Mouse (Mus musculus): ENCODE results near the gene Blm. TPM values are rescaled to one million over a fixed set of nuclear protein-coding genes. Genes with fewer than 3 reads are reported as not detected.
A peak's percentile ranks its signal among the peaks of the same experiment; 100 is the strongest.

Blm gene
- polyA plus RNA-seq, 1 experiment from 2014 or later = 6.8 TPM

DNA sequence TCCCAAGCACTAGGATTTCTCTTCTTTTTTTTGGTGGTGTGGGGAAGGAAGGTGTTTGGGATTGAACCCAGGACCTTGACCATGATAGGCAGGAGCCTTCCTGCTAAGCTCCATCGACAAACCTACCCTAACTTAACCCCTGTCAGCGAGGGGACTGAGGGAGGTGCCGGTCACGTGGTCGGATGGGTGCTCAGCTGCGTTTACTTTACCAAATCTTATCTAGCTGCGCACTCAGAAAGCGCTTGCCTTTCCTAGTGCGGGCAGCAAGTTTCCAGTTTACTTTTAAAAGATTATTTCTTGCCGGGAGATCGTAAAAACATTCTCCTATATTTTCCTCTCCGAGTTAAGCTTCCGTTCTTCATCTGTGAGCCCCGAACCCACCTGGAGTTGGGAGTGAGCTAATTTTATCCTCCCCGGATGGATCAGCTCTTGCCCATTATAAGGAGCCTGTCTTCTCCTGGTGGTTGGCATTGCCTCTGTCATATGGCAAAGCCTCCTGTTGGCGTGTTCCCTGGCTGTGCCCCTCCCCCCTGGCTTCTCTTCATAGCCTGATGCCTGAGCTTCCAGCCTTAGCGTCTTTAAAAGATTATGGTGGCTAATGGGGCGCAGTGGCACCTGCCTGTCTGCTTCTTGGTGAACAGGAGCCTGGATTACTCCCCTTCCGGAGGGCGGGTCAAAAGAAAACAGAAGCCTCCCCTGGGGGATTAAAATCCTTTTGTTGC lies 112.0 kb downstream of the Blm start:
- Histone ChIP-seq H3K4me2 (ENCODE audit: low read length) (peak overlapping the region; percentile 28), H3K4me3 (ENCODE audit: low read depth, low read length) (no peak overlapping the region), H3K27me3 (ENCODE audit: control insufficient read depth, insufficient read depth, low read depth, low read length) (no peaks in the 10 kb centered on the region), H3K36me3 (ENCODE audit: control insufficient read depth, insufficient read depth, low read length) (no peaks in the 10 kb centered on the region), H3K9ac (ENCODE audit: low read depth, low read length) (no peak overlapping the region), H3K4me1 (ENCODE audit: control insufficient read depth, insufficient read depth, low read length) (no peaks in the 10 kb centered on the region), H3K9me3 (replicated peaks; ENCODE audit: control insufficient read depth, low read length, poor library complexity, severe bottlenecking) (no peaks in the 10 kb centered on the region), H3K27ac (ENCODE audit: low read length) (no peak overlapping the region)
- no peak for ATAC-seq
- WGBS = 27% methylated on average over 20 of the region's 20 CpGs

DNA sequence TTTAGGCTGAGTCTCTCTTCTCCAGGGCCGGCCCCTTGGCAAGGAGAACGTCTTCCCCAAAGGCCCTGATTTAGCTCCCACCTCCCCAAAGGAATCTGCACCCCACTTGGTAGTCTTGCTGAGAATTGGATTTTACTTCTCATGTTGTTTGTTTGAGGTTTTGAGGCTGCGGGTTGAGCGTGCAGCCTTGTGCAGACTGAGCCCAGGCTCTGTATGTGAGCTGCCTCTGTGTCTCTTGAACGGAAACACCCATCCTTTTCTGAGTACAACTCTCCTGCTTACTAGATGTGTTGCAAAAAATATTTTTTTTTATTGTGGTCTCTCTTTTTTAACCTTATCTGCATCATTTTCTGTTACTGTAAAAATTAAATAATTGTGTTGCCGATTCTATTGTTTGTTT lies 113.3 kb downstream of the Blm start:
- Histone ChIP-seq H3K4me3 (ENCODE audit: low read depth, low read length) (no peak overlapping the region), H3K4me2 (ENCODE audit: low read length) (no peak overlapping the region), H3K9me3 (replicated peaks; ENCODE audit: control insufficient read depth, low read length, poor library complexity, severe bottlenecking) (no peaks in the 10 kb centered on the region), H3K9ac (ENCODE audit: low read depth, low read length) (no peak overlapping the region), H3K27me3 (ENCODE audit: control insufficient read depth, insufficient read depth, low read depth, low read length) (no peaks in the 10 kb centered on the region), H3K36me3 (ENCODE audit: control insufficient read depth, insufficient read depth, low read length) (no peaks in the 10 kb centered on the region), H3K4me1 (ENCODE audit: control insufficient read depth, insufficient read depth, low read length) (no peaks in the 10 kb centered on the region), H3K27ac (ENCODE audit: low read length) (no peak overlapping the region)
- ATAC-seq = no peak
- WGBS = 96% methylated on average over 6 of the region's 6 CpGs

DNA sequence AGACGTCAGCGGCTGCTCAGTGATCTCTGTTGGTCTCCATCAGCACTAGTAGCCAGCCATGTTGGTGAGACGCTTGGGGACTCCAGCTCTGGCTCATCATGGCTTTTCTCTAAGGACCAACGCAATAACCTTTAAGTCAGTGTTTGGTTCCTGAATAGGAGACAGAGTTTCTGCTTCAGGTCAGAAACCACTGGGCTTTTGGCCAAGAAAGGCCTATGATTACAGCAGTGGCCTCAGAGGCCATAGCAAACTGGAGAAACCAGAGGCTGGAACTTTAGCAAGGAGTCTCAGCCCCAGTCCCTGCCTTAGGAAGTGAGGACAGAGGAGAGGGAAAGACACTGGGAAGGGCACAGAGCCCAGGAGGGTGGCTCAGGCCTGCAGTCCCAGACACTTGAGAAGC lies 114.3 kb downstream of the Blm start:
- Histone ChIP-seq H3K9me3 (replicated peaks; ENCODE audit: control insufficient read depth, low read length, poor library complexity, severe bottlenecking) (no peaks in the 10 kb centered on the region), H3K27me3 (ENCODE audit: control insufficient read depth, insufficient read depth, low read depth, low read length) (no peaks in the 10 kb centered on the region), H3K4me2 (ENCODE audit: low read length) (no peak overlapping the region), H3K27ac (ENCODE audit: low read length) (no peak overlapping the region), H3K4me1 (ENCODE audit: control insufficient read depth, insufficient read depth, low read length) (no peaks in the 10 kb centered on the region), H3K9ac (ENCODE audit: low read depth, low read length) (no peak overlapping the region), H3K36me3 (ENCODE audit: control insufficient read depth, insufficient read depth, low read length) (no peaks in the 10 kb centered on the region), H3K4me3 (ENCODE audit: low read depth, low read length) (no peak overlapping the region)
- ATAC-seq = no peak
- WGBS = 83% methylated on average over 4 of the region's 4 CpGs

DNA sequence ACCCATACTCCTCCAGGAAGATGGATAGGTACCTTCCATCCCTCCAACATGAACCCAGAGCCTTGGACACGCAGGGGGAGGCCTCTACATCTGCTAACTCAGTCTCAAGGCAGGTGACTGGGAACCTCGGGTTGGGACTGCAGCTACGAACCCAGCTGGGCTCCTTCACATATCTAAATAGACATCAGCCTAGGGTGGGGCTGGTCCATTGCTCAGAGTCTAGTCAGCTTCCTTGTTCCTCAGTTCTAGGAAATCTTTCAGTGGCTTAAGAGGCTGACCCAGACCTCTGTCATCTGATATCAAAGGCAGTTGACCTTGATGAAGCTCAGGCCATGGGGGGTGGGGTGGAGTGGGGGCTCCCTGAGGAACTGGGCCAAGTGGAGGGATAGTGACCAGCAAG lies 115.6 kb downstream of the Blm start:
- Histone ChIP-seq H3K9ac (ENCODE audit: low read depth, low read length) (no peak overlapping the region), H3K4me1 (ENCODE audit: control insufficient read depth, insufficient read depth, low read length) (no peaks in the 10 kb centered on the region), H3K4me3 (ENCODE audit: low read depth, low read length) (no peak overlapping the region), H3K36me3 (ENCODE audit: control insufficient read depth, insufficient read depth, low read length) (no peaks in the 10 kb centered on the region), H3K27me3 (ENCODE audit: control insufficient read depth, insufficient read depth, low read depth, low read length) (no peaks in the 10 kb centered on the region), H3K27ac (ENCODE audit: low read length) (no peak overlapping the region), H3K4me2 (ENCODE audit: low read length) (no peak overlapping the region), H3K9me3 (replicated peaks; ENCODE audit: control insufficient read depth, low read length, poor library complexity, severe bottlenecking) (no peaks in the 10 kb centered on the region)
- 73% methylated on average over 3 of the region's 3 CpGs for WGBS
- ATAC-seq = no peak

DNA sequence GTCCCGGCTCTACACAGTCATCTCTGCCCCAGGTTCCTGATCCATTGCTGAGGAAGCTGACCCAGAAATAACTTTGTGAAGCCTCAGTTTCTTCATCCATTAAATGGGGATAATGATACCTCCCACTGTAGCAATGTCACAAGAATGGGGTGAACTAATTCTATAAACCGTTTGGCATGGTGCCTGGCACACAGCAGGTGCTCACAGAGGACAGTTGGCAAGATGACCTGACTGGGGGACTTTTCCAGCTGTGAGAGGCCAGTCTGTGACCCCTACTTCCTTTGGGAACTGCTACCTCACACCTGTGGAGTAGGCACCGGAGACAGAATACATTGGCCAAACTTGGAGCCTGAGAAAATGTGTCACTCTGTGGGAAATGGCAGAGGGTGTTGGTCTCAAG lies 116.9 kb downstream of the Blm start:
- no peaks in the 10 kb centered on the region for H3K9me3 ChIP-seq (replicated peaks; ENCODE audit: control insufficient read depth, low read length, poor library complexity, severe bottlenecking)
- H3K27ac ChIP-seq (ENCODE audit: low read length) = no peak overlapping the region
- no peaks in the 10 kb centered on the region for H3K4me1 ChIP-seq (ENCODE audit: control insufficient read depth, insufficient read depth, low read length)
- H3K4me3 ChIP-seq (ENCODE audit: low read depth, low read length) = no peak overlapping the region
- H3K27me3 ChIP-seq (ENCODE audit: control insufficient read depth, insufficient read depth, low read depth, low read length) = no peaks in the 10 kb centered on the region
- no peak overlapping the region for H3K4me2 ChIP-seq (ENCODE audit: low read length)
- H3K9ac ChIP-seq (ENCODE audit: low read depth, low read length) = no peak overlapping the region
- no peak for ATAC-seq
- 80% methylated on average over 3 of the region's 3 CpGs for WGBS
- no peaks in the 10 kb centered on the region for H3K36me3 ChIP-seq (ENCODE audit: control insufficient read depth, insufficient read depth, low read length)

DNA sequence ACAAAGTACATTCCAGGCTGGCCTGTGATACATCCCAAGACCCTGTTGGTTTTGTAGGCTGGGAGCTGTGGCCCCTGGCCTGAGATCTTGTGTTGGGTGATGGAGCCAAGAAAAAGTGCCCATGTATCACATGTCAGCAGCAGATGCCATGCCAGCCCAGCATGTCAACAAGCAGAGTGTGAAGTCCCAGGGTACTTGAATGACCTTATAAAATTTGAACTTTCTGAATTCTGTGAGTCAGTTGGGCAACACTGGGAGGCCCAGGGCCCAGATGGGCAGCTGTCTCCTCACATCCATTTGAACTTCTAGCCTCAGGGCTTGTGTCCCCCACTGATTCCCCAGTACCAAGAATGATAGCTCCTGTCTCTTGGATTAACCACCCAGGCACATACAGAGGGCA lies 117.3 kb downstream of the Blm start:
- Histone ChIP-seq H3K36me3 (ENCODE audit: control insufficient read depth, insufficient read depth, low read length) (no peaks in the 10 kb centered on the region), H3K27me3 (ENCODE audit: control insufficient read depth, insufficient read depth, low read depth, low read length) (no peaks in the 10 kb centered on the region), H3K4me2 (ENCODE audit: low read length) (no peak overlapping the region), H3K9ac (ENCODE audit: low read depth, low read length) (no peak overlapping the region), H3K9me3 (replicated peaks; ENCODE audit: control insufficient read depth, low read length, poor library complexity, severe bottlenecking) (no peaks in the 10 kb centered on the region), H3K4me3 (ENCODE audit: low read depth, low read length) (no peak overlapping the region), H3K27ac (ENCODE audit: low read length) (no peak overlapping the region), H3K4me1 (ENCODE audit: control insufficient read depth, insufficient read depth, low read length) (no peaks in the 10 kb centered on the region)
- ATAC-seq = no peak

DNA sequence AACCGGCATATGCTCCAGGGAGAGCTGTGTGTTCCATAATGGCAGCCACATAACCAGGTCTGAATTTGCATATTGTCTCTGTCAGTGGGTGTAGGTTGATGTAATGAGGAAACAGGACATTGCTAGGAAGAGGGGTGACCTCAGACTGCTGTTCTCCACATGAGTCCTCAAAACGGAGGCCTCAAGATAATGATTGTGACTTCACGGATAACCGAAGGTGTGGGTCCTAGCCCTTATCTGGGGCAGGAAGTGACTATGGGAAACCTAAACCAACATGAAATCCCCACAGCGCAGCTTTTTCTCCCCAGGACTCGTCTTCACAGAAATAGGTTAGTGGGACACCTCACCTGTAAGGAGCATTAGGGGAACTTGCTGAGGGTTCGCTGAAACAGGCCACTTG lies 118.0 kb downstream of the Blm start:
- Histone ChIP-seq H3K4me3 (ENCODE audit: low read depth, low read length) (no peak overlapping the region), H3K27me3 (ENCODE audit: control insufficient read depth, insufficient read depth, low read depth, low read length) (no peaks in the 10 kb centered on the region), H3K36me3 (ENCODE audit: control insufficient read depth, insufficient read depth, low read length) (no peaks in the 10 kb centered on the region), H3K4me2 (ENCODE audit: low read length) (no peak overlapping the region), H3K9me3 (replicated peaks; ENCODE audit: control insufficient read depth, low read length, poor library complexity, severe bottlenecking) (no peaks in the 10 kb centered on the region), H3K4me1 (ENCODE audit: control insufficient read depth, insufficient read depth, low read length) (no peaks in the 10 kb centered on the region), H3K27ac (ENCODE audit: low read length) (no peak overlapping the region), H3K9ac (ENCODE audit: low read depth, low read length) (no peak overlapping the region)
- 86% methylated on average over 7 of the region's 7 CpGs for WGBS
- no peak for ATAC-seq

DNA sequence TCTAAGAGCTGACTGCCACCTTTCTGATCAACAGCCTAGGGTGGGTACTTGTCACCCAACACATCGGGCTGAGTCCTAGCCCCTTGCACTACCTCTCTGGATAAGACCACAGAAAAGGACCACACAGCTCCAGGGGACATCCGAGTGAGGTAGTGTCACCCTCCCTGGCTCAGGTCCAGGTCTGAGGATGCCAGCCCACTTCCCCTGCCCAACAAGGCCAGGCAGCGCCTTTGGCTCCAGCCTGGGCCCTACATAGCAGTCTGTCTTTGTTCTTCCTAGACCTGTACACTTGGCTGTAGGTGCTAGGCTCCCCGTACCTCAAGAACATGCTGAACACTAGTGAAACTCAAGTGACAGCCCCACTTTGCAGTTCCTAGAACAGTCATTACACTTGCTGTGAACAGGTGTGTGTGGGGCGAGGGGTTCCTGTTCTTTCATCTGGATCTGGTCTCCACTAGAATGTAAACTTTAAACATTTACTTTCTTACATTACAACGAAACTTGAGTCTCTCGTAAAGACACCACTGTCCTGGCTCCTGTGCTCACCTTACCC lies 120.5 kb downstream of the Blm start:
- no peaks in the 10 kb centered on the region for H3K27me3 ChIP-seq (ENCODE audit: control insufficient read depth, insufficient read depth, low read depth, low read length)
- no peak overlapping the region for H3K4me3 ChIP-seq (ENCODE audit: low read depth, low read length)
- H3K9ac ChIP-seq (ENCODE audit: low read depth, low read length) = no peak overlapping the region
- ATAC-seq = no peak
- H3K9me3 ChIP-seq (replicated peaks; ENCODE audit: control insufficient read depth, low read length, poor library complexity, severe bottlenecking) = no peaks in the 10 kb centered on the region
- H3K36me3 ChIP-seq (ENCODE audit: control insufficient read depth, insufficient read depth, low read length) = no peaks in the 10 kb centered on the region
- WGBS = 84% methylated on average over 7 of the region's 7 CpGs
- no peak overlapping the region for H3K27ac ChIP-seq (ENCODE audit: low read length)
- no peaks in the 10 kb centered on the region for H3K4me1 ChIP-seq (ENCODE audit: control insufficient read depth, insufficient read depth, low read length)
- H3K4me2 ChIP-seq (ENCODE audit: low read length) = no peak overlapping the region

DNA sequence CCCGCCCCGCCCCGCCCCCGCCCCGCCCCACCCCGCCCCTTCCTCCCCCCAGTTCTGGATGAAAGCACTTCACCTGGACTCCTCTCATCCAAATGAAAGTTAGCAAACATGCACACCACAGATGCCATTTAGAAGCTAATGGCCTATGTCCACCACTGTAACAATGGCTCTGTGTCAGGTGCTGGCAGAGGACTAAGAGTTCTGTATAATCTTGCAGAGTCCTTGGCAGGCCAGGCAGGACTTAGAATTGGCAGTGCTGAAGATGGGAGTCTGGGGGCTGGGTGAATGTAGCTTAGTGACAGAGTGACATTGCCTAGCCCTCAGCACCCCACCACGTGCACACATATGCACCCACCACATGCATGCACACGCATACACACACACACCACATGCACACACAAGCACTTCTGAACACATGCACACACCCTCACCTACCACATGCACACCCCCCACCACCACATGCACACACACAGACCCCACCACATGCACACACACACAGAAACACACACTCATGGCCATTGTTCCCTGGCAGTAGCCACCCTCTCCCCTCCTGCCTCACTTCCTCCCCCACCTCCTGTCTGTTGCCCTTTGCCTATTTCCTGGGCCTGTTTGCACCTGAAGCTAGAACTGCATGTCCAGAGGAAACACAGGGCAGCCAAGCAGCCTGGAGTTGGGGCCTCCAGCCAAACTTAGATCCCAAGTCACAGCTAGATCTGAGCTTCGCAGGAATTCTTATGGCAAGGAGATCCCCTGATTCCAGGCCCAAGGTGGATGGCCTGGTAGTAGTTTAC lies 121.2 kb downstream of the Blm start:
- Histone ChIP-seq H3K27me3 (ENCODE audit: control insufficient read depth, insufficient read depth, low read depth, low read length) (no peaks in the 10 kb centered on the region), H3K4me2 (ENCODE audit: low read length) (no peak overlapping the region), H3K27ac (ENCODE audit: low read length) (no peak overlapping the region), H3K4me3 (ENCODE audit: low read depth, low read length) (no peak overlapping the region), H3K4me1 (ENCODE audit: control insufficient read depth, insufficient read depth, low read length) (no peaks in the 10 kb centered on the region), H3K9ac (ENCODE audit: low read depth, low read length) (no peak overlapping the region), H3K9me3 (replicated peaks; ENCODE audit: control insufficient read depth, low read length, poor library complexity, severe bottlenecking) (no peaks in the 10 kb centered on the region), H3K36me3 (ENCODE audit: control insufficient read depth, insufficient read depth, low read length) (no peaks in the 10 kb centered on the region)
- WGBS = 87% methylated on average over 9 of the region's 9 CpGs
- ATAC-seq = no peak

Data from midbrain, embryonic 16.5 days (tissue).